Comparison of ENCODE assay signal across 8 mouse cellular contexts in the genomic region with DNA sequence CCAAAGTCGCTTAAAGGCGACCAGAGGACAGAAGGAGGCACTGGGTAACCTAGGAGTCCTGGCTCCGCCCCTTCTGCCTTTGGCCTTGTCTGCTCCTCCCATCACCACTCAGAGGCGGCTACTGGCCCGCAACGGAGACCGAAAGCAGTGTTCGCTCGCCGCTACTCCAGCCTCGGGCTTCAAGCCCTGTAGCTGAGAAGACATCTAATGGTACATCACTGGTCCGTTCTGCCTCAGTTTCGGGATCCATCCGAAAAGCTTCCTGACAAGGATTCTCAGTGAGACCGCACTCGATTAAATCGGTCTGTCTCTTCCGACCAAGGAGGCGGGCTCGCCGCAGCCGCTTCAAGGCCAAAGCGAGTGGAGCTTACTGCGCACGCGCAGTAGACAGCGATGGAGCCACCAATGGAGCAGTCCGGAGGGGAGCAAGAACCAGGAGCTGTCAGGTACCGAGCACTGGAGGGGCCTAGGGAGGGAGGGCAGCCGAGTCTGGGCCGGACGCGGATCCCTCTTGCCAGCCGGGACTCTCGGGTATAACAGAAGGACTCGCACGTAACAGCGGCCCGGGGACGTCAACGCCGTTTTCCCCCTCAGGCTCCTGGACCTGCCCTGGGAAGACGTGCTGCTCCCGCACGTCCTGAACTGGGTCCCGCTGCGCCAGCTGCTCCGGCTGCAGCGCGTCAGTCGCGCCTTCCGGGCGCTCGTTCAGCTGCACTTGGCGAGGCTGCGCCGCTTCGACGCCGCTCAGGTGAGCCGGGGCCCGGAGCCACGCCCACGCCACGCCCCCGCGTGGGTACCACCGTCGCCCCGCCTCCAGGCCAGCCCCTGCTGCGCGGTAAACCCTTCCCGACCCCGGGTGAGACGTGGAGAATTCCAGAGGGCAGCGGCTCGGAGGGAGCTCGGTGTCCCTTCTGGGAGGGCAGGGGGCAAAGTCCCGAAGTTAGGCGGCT. TPM values are rescaled to one million over a fixed set of nuclear protein-coding genes. Genes with fewer than 3 reads are reported as not detected.
DNase-seq lines count a peak whose midpoint lies in the region; ATAC-seq and TF ChIP-seq lines count a peak whose summit lies in the region.

A gene (plus strand): TSS at position 104 of the 950 bp plus-strand sequence.

- ATAC-seq in forebrain, embryonic 12.5 days (ENCODE audit: low FRiP score), result peak; percentile 86
- peak; percentile 89 for ATAC-seq in heart, postnatal 0 days (ENCODE audit: insufficient read depth, low read depth)
- ATAC-seq in liver, embryonic 16.5 days (ENCODE audit: low read depth), result peak; percentile 88
- ATAC-seq in neural tube, embryonic 13.5 days (ENCODE audit: low read depth), result peak; percentile 86

- WGBS in forebrain, embryonic 12.5 days, result under 1% methylated on average over 81 of the region's 81 CpGs
- WGBS in heart, postnatal 0 days, result under 1% methylated on average over 74 of the region's 81 CpGs
- WGBS in liver, embryonic 16.5 days (ENCODE audit: insufficient replicate concordance), result under 1% methylated on average over 81 of the region's 81 CpGs
- WGBS in neural tube, embryonic 13.5 days, result under 1% methylated on average over 81 of the region's 81 CpGs

- no peak for TF ChIP-seq EP300 in CH12.LX (IDR thresholded peaks at IDR 0.05; ENCODE audit: low read length)
- TF ChIP-seq EP300 in heart, postnatal 0 days (IDR thresholded peaks at IDR 0.05; ENCODE audit: low read depth), result no peak

- TF ChIP-seq CTCF in CH12.LX (conservative IDR thresholded peaks at IDR 0.05 in 1 of 2, IDR thresholded peaks at IDR 0.05 in 1 of 2; ENCODE audit: low read depth in 2 of 2, low read length in 2 of 2), result no peak
- no peak for TF ChIP-seq CTCF in heart, postnatal 0 days (IDR thresholded peaks at IDR 0.05; ENCODE audit: low read depth)
- TF ChIP-seq CTCF in testis, adult 2 months (IDR thresholded peaks at IDR 0.05; ENCODE audit: control insufficient read depth, insufficient read depth, insufficient replicate concordance, low read depth, low read length), result no peak

- peak within 1 kb of the TSS; percentile 88 for H3K27ac ChIP-seq in CH12.LX (ENCODE audit: insufficient read depth, low read depth)
- H3K27ac ChIP-seq in forebrain, embryonic 12.5 days, result peak within 1 kb of the TSS; percentile 96
- peak within 1 kb of the TSS; percentile 82 for H3K27ac ChIP-seq in heart, postnatal 0 days (ENCODE audit: low read depth)
- peak within 1 kb of the TSS; percentile 83 for H3K27ac ChIP-seq in liver, embryonic 16.5 days (ENCODE audit: low read length)
- peak within 1 kb of the TSS; percentile 97 for H3K27ac ChIP-seq in neural tube, embryonic 13.5 days (replicated peaks)
- H3K27ac ChIP-seq in testis, adult 2 months (ENCODE audit: control insufficient read depth, insufficient read depth, low read depth, low read length), result peak within 1 kb of the TSS; percentile 85

- H3K4me1 ChIP-seq in CH12.LX (ENCODE audit: control insufficient read depth in 1 of 2, insufficient read depth in 2 of 2), result peaks cover 9 to 37% of the 10 kb centered on the region in 2 experiments
- H3K4me1 ChIP-seq in forebrain, embryonic 12.5 days, result peaks cover 57% of the 10 kb centered on the region
- peaks cover 10% of the 10 kb centered on the region for H3K4me1 ChIP-seq in heart, postnatal 0 days (ENCODE audit: control insufficient read depth, insufficient read depth)
- H3K4me1 ChIP-seq in liver, embryonic 16.5 days (ENCODE audit: control insufficient read depth, low read depth, low read length), result peaks cover 33% of the 10 kb centered on the region
- peaks cover 57% of the 10 kb centered on the region for H3K4me1 ChIP-seq in neural tube, embryonic 13.5 days (replicated peaks)
- peaks cover 18% of the 10 kb centered on the region for H3K4me1 ChIP-seq in testis, adult 2 months (ENCODE audit: control insufficient read depth, insufficient read depth, low read length)

- peak; percentile 98 for DNase-seq in CH12.LX (ENCODE audit: extremely low read depth)
- DNase-seq in c-Kit-positive CD71-positive TER-119-negative erythroid progenitor cells, embryonic 14.5 days (ENCODE audit: low read depth), result peak; percentile 94
- DNase-seq in heart, postnatal 0 days (ENCODE audit: low spot score), result peak; percentile 95
- peak; percentile 93 to 97 for DNase-seq in kidney, postnatal 4 days

- dilution Hi-C loops in CH12.LX (cut with MboI; ENCODE audit: extremely low pct_ligation_motif_present, extremely low pct_unique_long_range_greater_than_20kb, low sequenced_read_pairs), result no loop called here

- no peaks in the 10 kb centered on the region for H3K79me2 ChIP-seq in CH12.LX (replicated peaks; ENCODE audit: control insufficient read depth, extremely low read depth, insufficient read depth, poor library complexity, severe bottlenecking)

- H3K36me3 ChIP-seq in CH12.LX (replicated peaks in 1 of 2; ENCODE audit: control insufficient read depth in 1 of 2, insufficient read depth in 1 of 2, low read length in 1 of 2), result peaks cover 22 to 37% of the 10 kb centered on the region in 2 experiments
- H3K36me3 ChIP-seq in forebrain, embryonic 12.5 days (replicated peaks), result peaks cover 28% of the 10 kb centered on the region
- H3K36me3 ChIP-seq in heart, postnatal 0 days (replicated peaks; ENCODE audit: control insufficient read depth, insufficient read depth, low read length), result peaks cover 20% of the 10 kb centered on the region
- H3K36me3 ChIP-seq in liver, embryonic 16.5 days (ENCODE audit: control insufficient read depth, insufficient read depth), result 0 out of 2 replicates have a peak, but pooled peaks cover 3% of the 10 kb centered on the region
- H3K36me3 ChIP-seq in neural tube, embryonic 13.5 days, result peaks cover 24% of the 10 kb centered on the region
- no peaks in the 10 kb centered on the region for H3K36me3 ChIP-seq in testis, adult 2 months (ENCODE audit: control insufficient read depth, insufficient read depth, low read length)

- peaks cover 35% of the 10 kb centered on the region for H3K27me3 ChIP-seq in CH12.LX (replicated peaks)
- H3K27me3 ChIP-seq in forebrain, embryonic 12.5 days, result peaks cover 43% of the 10 kb centered on the region
- peaks cover 40% of the 10 kb centered on the region for H3K27me3 ChIP-seq in heart, postnatal 0 days (ENCODE audit: control insufficient read depth, insufficient read depth, low read length)
- peaks cover 43% of the 10 kb centered on the region for H3K27me3 ChIP-seq in liver, embryonic 16.5 days (ENCODE audit: control insufficient read depth, insufficient read depth, low read depth, low read length)
- H3K27me3 ChIP-seq in neural tube, embryonic 13.5 days, result peaks cover 27% of the 10 kb centered on the region
- H3K27me3 ChIP-seq in testis, adult 2 months (ENCODE audit: control insufficient read depth, insufficient read depth, low read length), result no peaks in the 10 kb centered on the region

- H3K4me3 ChIP-seq in CH12.LX (replicated peaks in 1 of 3; ENCODE audit: low read depth in 2 of 3, low read length in 2 of 3, poor library complexity in 1 of 3), result peak within 1 kb of the TSS; percentile 67 to 86 (median 68)
- peak within 1 kb of the TSS; percentile 65 for H3K4me3 ChIP-seq in forebrain, embryonic 12.5 days (replicated peaks)
- H3K4me3 ChIP-seq in heart, postnatal 0 days (ENCODE audit: low read depth, low read length), result peak within 1 kb of the TSS; percentile 63
- H3K4me3 ChIP-seq in liver, embryonic 16.5 days (ENCODE audit: low read depth, low read length), result peak within 1 kb of the TSS; percentile 69
- peak within 1 kb of the TSS; percentile 65 for H3K4me3 ChIP-seq in neural tube, embryonic 13.5 days
- H3K4me3 ChIP-seq in testis, adult 2 months (ENCODE audit: control insufficient read depth, low read depth, low read length), result peak within 1 kb of the TSS; percentile 91

- TF ChIP-seq POLR2A in CH12.LX (IDR thresholded peaks at IDR 0.05; ENCODE audit: low read depth, low read length), result peak; percentile 89
- peak; percentile 91 for TF ChIP-seq POLR2A in testis, adult 2 months (IDR thresholded peaks at IDR 0.05; ENCODE audit: control insufficient read depth, low read depth, low read length)

- no peak for TF ChIP-seq RAD21 in CH12.LX (IDR thresholded peaks at IDR 0.05; ENCODE audit: low read depth, low read length)

- H3K9me3 ChIP-seq in CH12.LX (replicated peaks; ENCODE audit: low read length), result no peaks in the 10 kb centered on the region
- H3K9me3 ChIP-seq in forebrain, embryonic 12.5 days, result no peaks in the 10 kb centered on the region
- no peaks in the 10 kb centered on the region for H3K9me3 ChIP-seq in heart, postnatal 0 days (replicated peaks; ENCODE audit: control insufficient read depth, low read length)
- H3K9me3 ChIP-seq in liver, embryonic 16.5 days (replicated peaks; ENCODE audit: control insufficient read depth, low read length), result no peaks in the 10 kb centered on the region
- H3K9me3 ChIP-seq in neural tube, embryonic 13.5 days, result no peaks in the 10 kb centered on the region

- H3K9ac ChIP-seq in CH12.LX (ENCODE audit: insufficient read depth, low read depth), result peak within 1 kb of the TSS; percentile 92
- peak within 1 kb of the TSS; percentile 70 for H3K9ac ChIP-seq in forebrain, embryonic 12.5 days
- H3K9ac ChIP-seq in heart, postnatal 0 days (replicated peaks; ENCODE audit: low read depth, low read length), result peak within 1 kb of the TSS; percentile 47
- peak within 1 kb of the TSS; percentile 68 for H3K9ac ChIP-seq in liver, embryonic 16.5 days (ENCODE audit: low read depth, low read length)
- peak within 1 kb of the TSS; percentile 80 for H3K9ac ChIP-seq in neural tube, embryonic 13.5 days

- in situ Hi-C loops in CH12.LX (cut with MboI; ENCODE audit: low pct_ligation_motif_present, low pct_unique_long_range_greater_than_20kb, low sequenced_read_pairs), result no loop called here

- H3K4me2 ChIP-seq in CH12.LX (ENCODE audit: insufficient read depth, low read depth, poor library complexity, severe bottlenecking), result peak within 1 kb of the TSS; percentile 79
- peak within 1 kb of the TSS; percentile 96 for H3K4me2 ChIP-seq in forebrain, embryonic 12.5 days
- H3K4me2 ChIP-seq in heart, postnatal 0 days (ENCODE audit: low read depth, low read length), result peak within 1 kb of the TSS; percentile 90
- peak within 1 kb of the TSS; percentile 100 for H3K4me2 ChIP-seq in liver, embryonic 16.5 days (ENCODE audit: low read depth, low read length)
- H3K4me2 ChIP-seq in neural tube, embryonic 13.5 days, result peak within 1 kb of the TSS; percentile 99

TF ChIP-seq in CH12.LX, 34 proteins besides CTCF, POLR2A, EP300 and RAD21 (continues in another document):
- TF ChIP-seq TBP (conservative IDR thresholded peaks at IDR 0.05; ENCODE audit: low read depth, low read length), result no peak; the same call in 1 of the 2 replicates

RNA-seq across cellular contexts. Expression of the gene that starts here (rescaled TPM):
- total RNA-seq in CH12.LX (2012; rRNA removed), result 9.9 and 10.4 TPM in 2 replicates
- total RNA-seq in CH12.LX (2014; rRNA removed), result 6.8 and 9.4 TPM in 2 replicates
- 7.3 and 7.6 TPM in 2 replicates for polyA plus RNA-seq in CH12.LX (2012; ENCODE audit: insufficient read length, low read depth)
- polyA plus RNA-seq in forebrain, embryonic 12.5 days (2016; fragmentation: Nextera tagmentation; extraction: Ambion mirVana), result 23.5 and 24.5 TPM in 2 replicates
- total RNA-seq in heart, postnatal 0 days (2014; rRNA removed; ENCODE audit: low replicate concordance), result 10.4 and 13.3 TPM in 2 replicates
- polyA plus RNA-seq in heart, postnatal 0 days (2015; fragmentation: Nextera tagmentation; extraction: Ambion mirVana), result 11.5 and 12.2 TPM in 2 replicates
- polyA plus RNA-seq in liver, embryonic 16.5 days (2015; fragmentation: Nextera tagmentation; extraction: Ambion mirVana), result 11.1 and 11.6 TPM in 2 replicates
- 37.7 and 39.1 TPM in 2 replicates for polyA plus RNA-seq in neural tube, embryonic 13.5 days (2015; fragmentation: Nextera tagmentation; extraction: Ambion mirVana)
- polyA plus RNA-seq in testis, adult 2 months (2012; rRNA removed), result 21.5 and 23.5 TPM in 2 replicates

Comparison
In these comparisons a context has a peak if more than half of its experiments do, and no peak if none do; other contexts are left out.
1. Peak in every context shown above with its lines: DNase-seq, ATAC-seq, H3K4me3 ChIP-seq and H3K27ac ChIP-seq.